Mouse (Mus musculus) heart, embryonic 11.5 days (tissue): ENCODE measurements around the gene Naaladl1. TPM values are rescaled to one million over a fixed set of nuclear protein-coding genes. Genes with fewer than 3 reads are reported as not detected.
"Not testable (repeated sequence)": the region's sequence is repeated elsewhere in the genome, so short reads cannot be mapped to it uniquely, and the experiment has no call there.

Experiments used
- ATAC-seq: fragments of 200-750 bp; cut with Nextera tagmentation; replicated peaks from 2 replicates; pipeline ENCODE4 v1.8.0; 2017; ENCODE audit warnings: moderate library complexity; ENCODE audit not compliant: insufficient number of reproducible peaks, low FRiP score, low TSS enrichment
- H3K27ac ChIP-seq: fragments of 300-500 bp; sonication (generic); 2 replicates; pipeline ENCODE4 v1.5.1; 2014; ENCODE audit warnings: mild to moderate bottlenecking, low read depth, low read length
- H3K27me3 ChIP-seq: fragments of 300-500 bp; sonication (generic); 2 replicates; pipeline ENCODE4 v1.6.1; 2014; ENCODE audit warnings: mild to moderate bottlenecking, low read length, mixed read lengths; ENCODE audit not compliant: control insufficient read depth, insufficient read depth
- H3K36me3 ChIP-seq: fragments of 300-500 bp; sonication (generic); 2 replicates; pipeline ENCODE4 v1.6.1; 2014; ENCODE audit warnings: mild to moderate bottlenecking, low read length, moderate library complexity, mixed read lengths; ENCODE audit not compliant: control insufficient read depth, insufficient read depth
- H3K4me1 ChIP-seq: fragments of 300-500 bp; sonication (generic); 2 replicates; pipeline ENCODE4 v1.6.1; 2014; ENCODE audit warnings: low read length; ENCODE audit not compliant: control insufficient read depth, insufficient read depth
- H3K4me2 ChIP-seq: fragments of 300-500 bp; sonication (generic); 2 replicates; pipeline ENCODE4 v1.6.1; 2014; ENCODE audit warnings: mild to moderate bottlenecking, moderate library complexity
- H3K4me3 ChIP-seq: fragments of 300-500 bp; sonication (generic); 2 replicates; pipeline ENCODE4 v1.5.1; 2014; ENCODE audit warnings: low read depth, low read length
- H3K9ac ChIP-seq: fragments of 300-500 bp; sonication (generic); 2 replicates; pipeline ENCODE4 v1.6.1; 2014; ENCODE audit warnings: mild to moderate bottlenecking, low read depth, low read length, moderate library complexity
- H3K9me3 ChIP-seq: fragments of 300-500 bp; sonication (generic); replicated peaks from 2 replicates; pipeline ENCODE4 v1.6.1; 2016; ENCODE audit warnings: low read length; ENCODE audit not compliant: control insufficient read depth
- WGBS: fragments of 180-500 bp; shearing (Covaris S2); extraction: QIAGEN DNeasy Blood & Tissue Kit; methylation state at CpG from one replicate; pipeline ENCODE4 v1.1.7; 2014; ENCODE audit not compliant: insufficient replicate concordance; 5-methylcytosine and 5-hydroxymethylcytosine counted together
- polyA plus RNA-seq: library from polyadenylated mRNA; unstranded; fragments of >200 nt; fragmentation: Nextera tagmentation; extraction: Ambion mirVana; gene quantifications from 2 replicates; pipeline ENCODE4 v1.2.1, GENCODE M21; 2014

The Naaladl1 gene
- polyA plus RNA-seq, 1 experiment from 2014 or later = 0.40 TPM

GRCm38 (mm10) chr19:6118677-6119185 is 13.1 kb downstream of the Naaladl1 start:
- Histone ChIP-seq H3K4me3 (peak overlapping the region; percentile 73), H3K27me3 (no peaks in the 10 kb centered on the region), H3K27ac (peak overlapping the region; percentile 97), H3K9me3 (no peaks in the 10 kb centered on the region), H3K36me3 (peaks cover 17% of the 10 kb centered on the region), H3K4me1 (peaks cover 15% of the 10 kb centered on the region; the same call in 1 of the 2 replicates), H3K4me2 (peak overlapping the region; percentile 72), H3K9ac (peak overlapping the region; percentile 92)
- no peak for ATAC-seq
- WGBS = 3% methylated on average over 8 of the region's 8 CpGs

DNA sequence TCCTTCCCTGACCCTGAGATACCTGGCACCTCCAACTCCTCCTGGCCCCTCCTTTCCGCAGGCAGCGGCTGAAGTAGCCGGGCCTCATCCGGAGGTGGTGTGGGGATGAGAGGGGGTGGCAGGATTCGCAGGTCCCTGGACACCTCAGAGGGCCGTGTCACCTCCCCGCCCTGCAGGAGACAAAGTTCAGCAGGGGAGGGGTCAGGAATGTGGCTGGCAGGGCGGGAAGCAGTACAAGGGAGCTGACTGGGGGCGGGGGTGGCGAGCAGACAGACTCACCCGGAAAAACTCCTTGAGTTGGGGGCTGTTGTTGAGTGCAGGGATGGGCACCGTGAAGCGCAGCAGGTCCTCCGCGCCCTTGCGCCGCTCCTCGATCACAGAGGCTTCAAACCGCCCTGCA is 16.2 kb downstream of the Naaladl1 start:
- WGBS = 18% methylated on average over 19 of the region's 19 CpGs
- Histone ChIP-seq H3K36me3 (no peaks in the 10 kb centered on the region), H3K27me3 (no peaks in the 10 kb centered on the region), H3K9me3 (no peaks in the 10 kb centered on the region), H3K4me1 (peaks cover 9% of the 10 kb centered on the region; the same call in 1 of the 2 replicates), H3K9ac (peak overlapping the region; percentile 62), H3K27ac (no peak overlapping the region), H3K4me2 (peak overlapping the region; percentile 31), H3K4me3 (no peak overlapping the region)
- no peak for ATAC-seq

DNA sequence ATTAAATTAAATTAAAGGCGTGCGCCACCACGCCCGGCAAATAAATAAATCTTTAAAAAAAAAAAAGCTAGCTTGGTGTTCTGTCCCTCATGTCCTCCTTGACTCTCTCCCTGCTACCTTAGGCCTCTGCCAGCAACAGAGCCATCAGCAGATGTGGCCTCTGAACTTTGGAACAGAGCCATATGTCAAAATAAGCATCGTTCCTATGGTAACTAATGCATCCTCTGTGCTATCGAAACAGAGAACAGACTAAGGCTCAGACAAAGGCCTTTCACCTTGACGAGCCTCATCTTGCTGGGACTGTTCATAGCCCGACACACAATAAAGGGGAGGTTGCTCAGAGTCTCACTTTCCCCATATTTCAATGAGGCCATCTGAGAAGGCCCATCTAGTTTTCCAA is 17.7 kb downstream of the Naaladl1 start:
- Histone ChIP-seq H3K27ac (no peak overlapping the region), H3K9ac (no peak overlapping the region), H3K36me3 (no peaks in the 10 kb centered on the region), H3K4me1 (peaks cover 5% of the 10 kb centered on the region; the same call in 1 of the 2 replicates), H3K9me3 (no peaks in the 10 kb centered on the region), H3K4me3 (no peak overlapping the region), H3K4me2 (no peak overlapping the region), H3K27me3 (no peaks in the 10 kb centered on the region)
- 86% methylated on average over 8 of the region's 8 CpGs for WGBS
- no peak for ATAC-seq

DNA sequence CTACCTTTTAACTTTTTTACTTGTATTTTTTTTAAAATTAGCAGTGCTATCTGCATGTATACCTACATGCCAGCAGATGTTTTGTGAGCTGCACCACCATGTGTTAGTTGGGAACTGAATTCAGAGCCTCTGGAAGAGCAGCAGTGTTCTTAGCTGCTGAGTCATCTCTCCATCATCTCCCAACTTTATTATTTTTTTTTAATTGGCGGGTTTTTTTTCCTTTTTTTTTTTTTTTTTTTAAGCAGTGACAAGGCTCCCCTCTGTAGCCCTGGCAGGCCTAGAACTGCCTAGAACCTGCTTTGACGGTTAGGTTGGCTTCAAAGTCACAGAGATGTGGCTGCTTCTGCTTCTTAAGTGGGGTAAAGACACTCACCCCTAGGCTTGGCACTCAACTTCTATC is 19.3 kb downstream of the Naaladl1 start:
- 61% methylated on average over 2 of the region's 2 CpGs for WGBS
- H3K4me3 ChIP-seq = no peak overlapping the region
- H3K4me2 ChIP-seq = no peak overlapping the region
- H3K27ac ChIP-seq = no peak overlapping the region
- H3K9me3 ChIP-seq = no peaks in the 10 kb centered on the region
- ATAC-seq = no peak
- no peaks in the 10 kb centered on the region for H3K27me3 ChIP-seq
- peaks cover 5% of the 10 kb centered on the region; the same call in 1 of the 2 replicates for H3K4me1 ChIP-seq
- H3K9ac ChIP-seq = no peak overlapping the region
- no peaks in the 10 kb centered on the region for H3K36me3 ChIP-seq

GRCm38 (mm10) chr19:6126289-6126688 is 20.7 kb downstream of the Naaladl1 start:
- Histone ChIP-seq H3K9me3 (no peaks in the 10 kb centered on the region), H3K9ac (no peak overlapping the region), H3K36me3 (no peaks in the 10 kb centered on the region), H3K27me3 (no peaks in the 10 kb centered on the region), H3K27ac (no peak overlapping the region), H3K4me3 (no peak overlapping the region), H3K4me2 (no peak overlapping the region), H3K4me1 (peaks cover 5% of the 10 kb centered on the region; the same call in 1 of the 2 replicates)
- WGBS = 24% methylated on average over 4 of the region's 4 CpGs
- no peak for ATAC-seq

DNA sequence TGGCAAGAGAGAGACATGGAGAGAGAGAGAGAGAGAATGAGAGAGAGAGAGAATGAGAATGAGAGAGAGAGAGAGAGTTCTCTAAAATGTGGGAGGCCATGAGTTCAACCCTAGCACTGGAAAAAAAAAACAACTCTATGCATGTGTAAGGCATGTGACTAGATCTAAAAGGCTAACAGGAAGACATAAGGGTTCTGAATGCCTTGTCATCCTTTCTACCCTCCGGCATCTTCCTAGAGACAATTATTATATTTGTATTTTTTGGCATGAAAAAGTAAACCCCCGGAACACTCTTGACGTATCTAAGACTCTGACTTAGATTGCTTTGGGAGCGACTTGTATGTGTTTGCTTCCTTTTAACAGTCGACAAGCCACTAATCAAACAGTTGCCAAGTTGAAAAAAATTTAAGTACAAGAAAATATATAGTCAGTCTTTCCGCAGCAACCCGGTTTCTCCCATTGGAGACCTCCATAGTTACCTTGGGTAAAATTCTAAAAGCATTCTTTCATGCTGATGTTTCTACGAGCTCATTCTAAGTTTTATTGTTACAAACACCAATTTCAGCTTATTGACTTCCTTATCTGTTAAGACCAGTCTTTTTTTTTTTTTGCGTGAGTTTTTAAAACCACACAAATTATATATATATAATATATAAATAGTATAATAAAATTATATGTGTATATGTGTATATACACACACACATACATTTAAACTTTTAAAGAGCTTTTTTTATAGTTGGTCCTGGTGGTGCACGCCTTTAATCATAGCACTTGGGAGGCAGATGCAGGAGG is 21.4 kb downstream of the Naaladl1 start:
- peak overlapping the region; percentile 52 for H3K27ac ChIP-seq
- peak overlapping the region; percentile 40 for H3K4me3 ChIP-seq
- 69% methylated on average over 10 of the region's 10 CpGs for WGBS
- H3K4me1 ChIP-seq = peaks cover under 1% of the 10 kb centered on the region; the same call in 1 of the 2 replicates
- peak overlapping the region; percentile 52 for H3K4me2 ChIP-seq
- H3K9me3 ChIP-seq = no peaks in the 10 kb centered on the region
- H3K9ac ChIP-seq = peak overlapping the region; percentile 61
- no peaks in the 10 kb centered on the region for H3K27me3 ChIP-seq
- no peak for ATAC-seq
- H3K36me3 ChIP-seq = no peaks in the 10 kb centered on the region

DNA sequence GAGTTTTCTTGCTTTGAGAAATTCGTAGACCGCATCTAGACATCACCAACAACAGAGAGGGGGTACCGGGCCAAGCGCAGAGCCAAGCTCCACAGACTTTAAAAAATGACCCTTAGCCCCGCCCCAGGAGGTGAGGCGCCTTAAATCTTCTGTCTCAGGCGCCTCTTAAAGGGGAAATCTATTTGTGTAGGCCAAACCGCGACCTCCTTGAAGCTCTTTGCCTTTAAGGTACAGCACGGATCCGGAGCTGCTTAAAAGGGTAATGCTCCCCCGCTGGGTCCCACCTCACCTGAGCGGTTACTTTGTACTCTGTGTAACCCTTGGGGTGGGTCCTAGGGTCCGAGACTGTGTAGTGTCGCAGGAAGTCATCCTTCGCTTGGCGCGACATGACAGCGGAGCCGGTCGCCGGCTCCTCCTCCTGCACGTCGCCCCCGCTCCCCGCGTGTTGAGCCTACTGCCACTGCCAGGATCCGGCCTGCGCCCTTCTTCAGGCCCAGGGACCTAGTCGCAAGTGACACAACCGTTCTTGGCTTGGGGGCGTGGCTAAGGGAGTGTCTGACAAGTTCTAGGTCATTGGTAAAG is 22.3 kb downstream of the Naaladl1 start, which contains the start of gene Snx15:
Snx15 (minus strand) TSS at position 545 of the 582 bp plus-strand sequence.
- no peaks in the 10 kb centered on the region for H3K4me1 ChIP-seq
- H3K4me2 ChIP-seq = peak within 1 kb of the TSS; percentile 52
- H3K9ac ChIP-seq = peak within 1 kb of the TSS; percentile 61
- peak within 1 kb of the TSS; percentile 52 for H3K27ac ChIP-seq
- no peaks in the 10 kb centered on the region for H3K27me3 ChIP-seq
- H3K4me3 ChIP-seq = peak within 1 kb of the TSS; percentile 40
- peak; percentile 85 for ATAC-seq
- WGBS = under 1% methylated on average over 32 of the region's 32 CpGs
- H3K9me3 ChIP-seq = no peaks in the 10 kb centered on the region
- H3K36me3 ChIP-seq = no peaks in the 10 kb centered on the region

DNA sequence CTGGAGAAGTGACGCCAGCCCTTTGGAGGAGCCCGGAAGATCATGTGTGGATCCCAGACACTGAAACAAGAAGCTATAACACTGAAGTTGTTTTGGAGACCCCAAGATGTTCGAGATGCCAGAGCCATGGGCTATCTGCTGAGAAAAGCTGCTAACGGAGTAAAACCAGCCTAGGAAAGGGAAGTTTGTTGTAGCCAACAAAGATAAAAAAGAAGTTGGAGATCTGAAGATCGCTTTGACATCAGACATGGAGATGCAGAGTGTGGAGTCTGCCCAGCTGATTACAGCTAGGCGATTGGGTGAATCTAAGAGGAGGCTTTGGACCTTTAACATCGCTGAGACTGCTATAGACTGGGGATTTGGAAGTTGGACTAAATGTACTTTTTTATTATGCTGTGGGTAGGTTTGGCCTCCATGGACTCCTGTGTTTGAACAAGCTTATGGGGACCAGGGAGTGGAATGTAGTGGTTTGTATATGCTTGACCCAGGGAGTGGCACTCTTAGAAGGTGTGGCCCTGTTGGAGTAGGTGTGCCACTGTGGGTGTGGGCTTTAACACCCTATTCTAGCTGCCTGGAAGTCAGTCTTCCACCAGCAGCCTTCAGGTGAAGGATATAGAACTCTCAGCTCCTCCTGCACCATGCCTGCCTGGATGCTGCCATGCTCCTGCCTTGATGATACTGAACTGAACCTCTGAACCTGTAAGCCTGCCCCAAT is 25.0 kb downstream of the Naaladl1 start:
- not testable (repeated sequence) for H3K36me3 ChIP-seq, H3K4me1 ChIP-seq, H3K27me3 ChIP-seq, H3K9me3 ChIP-seq, H3K9ac ChIP-seq, H3K27ac ChIP-seq, H3K4me2 ChIP-seq, ATAC-seq, H3K4me3 ChIP-seq
- WGBS = 70% methylated on average over 7 of the region's 7 CpGs
